Mouse (Mus musculus) thymus, adult 2 months (tissue): Measurements from ENCODE around the gene Gm39566.

ENCODE experiments used
- CTCF ChIP-seq: fragments of 200-500 bp; IDR thresholded peaks from 2 replicates; pipeline ENCODE4 v1.5.1; 2012; ENCODE audit warnings: mild to moderate bottlenecking, control low read depth, low read length, moderate library complexity, borderline replicate concordance; ENCODE audit not compliant: control insufficient read depth, poor library complexity, insufficient read depth; ENCODE audit errors: extremely low read depth
- POLR2A ChIP-seq: fragments of 200-500 bp; IDR thresholded peaks from 2 replicates; pipeline ENCODE4 v1.6.1; 2012; ENCODE audit warnings: mild to moderate bottlenecking, low read length, control low read depth, moderate library complexity; ENCODE audit not compliant: control insufficient read depth, poor library complexity, insufficient read depth; ENCODE audit errors: extremely low read depth

- TF ChIP-seq CTCF, result no peak
- no peak for TF ChIP-seq POLR2A
Measured at GRCm38 (mm10) chr11:69858113-69858998, 43.3 kb upstream of the Gm39566 start, which contains the start of gene Tnk1.
